Mouse (Mus musculus): ENCODE data around the gene Gigyf2. TPM values are rescaled to one million over a fixed set of nuclear protein-coding genes. Genes with fewer than 3 reads are reported as not detected.
A peak's percentile ranks its signal among the peaks of the same experiment; 100 is the strongest.

Gigyf2 gene
- polyA plus RNA-seq, 1 experiment from 2014 or later, result 55.8 TPM

DNA sequence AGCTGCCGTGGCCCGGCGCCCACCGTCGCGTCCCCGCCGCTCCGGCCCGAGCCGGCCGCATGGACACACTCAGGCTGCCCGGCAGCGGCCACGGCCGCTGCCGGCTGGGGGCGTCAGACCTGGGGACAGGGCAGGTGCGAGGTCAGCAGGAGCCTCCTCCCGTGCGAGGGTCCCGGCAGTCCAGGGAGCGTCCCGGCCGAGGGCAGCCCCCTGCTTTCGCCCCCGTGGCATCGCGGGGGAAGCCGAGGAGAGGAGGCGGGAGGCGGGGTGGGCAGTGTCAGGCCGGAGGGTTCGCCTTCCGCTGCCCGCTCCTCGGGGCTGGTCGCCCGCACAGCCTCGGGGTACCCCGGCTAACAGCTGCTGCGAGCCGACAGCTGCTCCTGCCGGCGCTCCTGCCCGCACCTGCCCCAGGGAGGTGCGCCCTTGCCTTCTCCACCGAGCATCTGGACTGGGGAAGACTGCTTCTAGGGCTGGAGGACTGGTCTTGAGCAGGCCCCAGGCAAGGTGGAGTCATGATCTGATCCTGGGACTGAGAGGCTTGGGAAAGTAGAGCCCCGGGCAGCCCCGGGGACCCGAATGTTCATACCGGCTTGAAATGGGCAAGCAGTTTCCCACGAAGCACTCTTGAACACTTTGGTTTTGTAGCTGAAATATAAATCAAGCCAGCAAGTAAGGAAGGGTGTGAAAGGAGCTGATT, 515 bp downstream of the Gigyf2 start:
- DNase-seq (ENCODE audit: low spot score) (no peak), ATAC-seq (replicated peaks; ENCODE audit: low FRiP score) (no peak; the same call in 1 of the 2 replicates)
- peak overlapping the region; percentile 76 for H3K27ac ChIP-seq (ENCODE audit: low read depth, low read length)
- H3K4me3 ChIP-seq (ENCODE audit: low read depth, low read length), result peak overlapping the region; percentile 99
- H3K36me3 ChIP-seq (ENCODE audit: control insufficient read depth, insufficient read depth, low read length), result no peaks in the 10 kb centered on the region
- H3K9ac ChIP-seq (ENCODE audit: low read length), result peak overlapping the region; percentile 92
- no peaks in the 10 kb centered on the region for H3K27me3 ChIP-seq (ENCODE audit: control insufficient read depth, insufficient read depth, low read length)
- H3K4me2 ChIP-seq (ENCODE audit: low read depth, low read length, severe bottlenecking), result peak overlapping the region; percentile 77
- no peaks in the 10 kb centered on the region for H3K4me1 ChIP-seq (replicated peaks; ENCODE audit: control insufficient read depth, insufficient read depth, low read length)
- H3K9me3 ChIP-seq (ENCODE audit: control insufficient read depth, low read length), result no peaks in the 10 kb centered on the region
- 1% methylated on average over 52 of the region's 53 CpGs for WGBS

DNA sequence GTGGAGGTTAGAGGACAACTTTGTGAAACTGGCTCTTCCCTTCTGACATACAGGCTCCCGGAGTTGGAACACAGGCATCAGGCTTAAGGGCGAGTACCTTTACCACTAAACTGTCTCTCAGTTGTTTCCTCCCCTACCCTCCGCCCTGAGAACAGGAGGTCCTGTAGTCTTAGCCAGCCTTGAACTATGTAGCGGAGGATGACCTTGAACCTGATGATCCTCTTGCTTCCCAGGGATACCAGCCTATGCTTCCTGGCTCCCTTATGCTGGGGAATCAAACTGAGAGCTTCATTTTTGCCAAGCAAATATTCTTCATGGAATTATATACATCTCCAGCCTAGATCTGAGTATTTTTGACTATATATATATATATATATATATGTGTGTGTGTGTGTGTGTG, 5.0 kb downstream of the Gigyf2 start:
- DNase-seq (ENCODE audit: low spot score) (no peak), ATAC-seq (replicated peaks; ENCODE audit: low FRiP score) (no peak)
- Histone ChIP-seq H3K9ac (ENCODE audit: low read length) (no peak overlapping the region), H3K4me1 (replicated peaks; ENCODE audit: control insufficient read depth, insufficient read depth, low read length) (no peaks in the 10 kb centered on the region), H3K9me3 (ENCODE audit: control insufficient read depth, low read length) (no peaks in the 10 kb centered on the region), H3K27me3 (ENCODE audit: control insufficient read depth, insufficient read depth, low read length) (no peaks in the 10 kb centered on the region), H3K4me2 (ENCODE audit: low read depth, low read length, severe bottlenecking) (no peak overlapping the region), H3K36me3 (ENCODE audit: control insufficient read depth, insufficient read depth, low read length) (no peaks in the 10 kb centered on the region; the same call in 1 of the 2 replicates), H3K27ac (ENCODE audit: low read depth, low read length) (no peak overlapping the region), H3K4me3 (ENCODE audit: low read depth, low read length) (no peak overlapping the region)
- WGBS, result 96% methylated on average over 4 of the region's 4 CpGs

DNA sequence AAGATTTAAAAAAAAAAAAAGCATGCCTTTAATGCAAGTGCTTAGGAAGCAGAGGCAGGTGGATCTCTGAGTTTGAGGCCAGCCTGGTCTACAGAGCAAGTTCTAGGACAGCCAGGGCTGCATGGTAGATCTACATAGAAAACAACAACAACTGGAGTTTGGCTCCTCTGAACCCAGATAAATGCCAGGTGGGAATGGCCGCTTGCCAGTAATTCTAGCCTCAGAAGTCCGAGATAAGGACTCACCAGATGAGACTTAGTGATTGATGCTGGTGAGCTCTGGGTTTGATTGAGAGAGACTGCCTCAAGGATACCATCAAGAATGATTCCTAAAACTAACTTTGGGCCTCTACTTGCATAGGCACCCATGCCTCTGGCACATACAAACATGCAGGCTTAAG, 23.8 kb downstream of the Gigyf2 start:
- H3K4me2 ChIP-seq (ENCODE audit: low read depth, low read length, severe bottlenecking), result no peak overlapping the region
- no peaks in the 10 kb centered on the region for H3K27me3 ChIP-seq (ENCODE audit: control insufficient read depth, insufficient read depth, low read length)
- no peaks in the 10 kb centered on the region for H3K9me3 ChIP-seq (ENCODE audit: control insufficient read depth, low read length)
- WGBS, result 96% methylated on average over 2 of the region's 2 CpGs
- no peaks in the 10 kb centered on the region for H3K36me3 ChIP-seq (ENCODE audit: control insufficient read depth, insufficient read depth, low read length)
- no peaks in the 10 kb centered on the region for H3K4me1 ChIP-seq (replicated peaks; ENCODE audit: control insufficient read depth, insufficient read depth, low read length)
- no peak overlapping the region for H3K27ac ChIP-seq (ENCODE audit: low read depth, low read length)
- H3K9ac ChIP-seq (ENCODE audit: low read length), result no peak overlapping the region
- no peak overlapping the region for H3K4me3 ChIP-seq (ENCODE audit: low read depth, low read length)
- DNase-seq (ENCODE audit: low spot score) (no peak), ATAC-seq (replicated peaks; ENCODE audit: low FRiP score) (no peak)

DNA sequence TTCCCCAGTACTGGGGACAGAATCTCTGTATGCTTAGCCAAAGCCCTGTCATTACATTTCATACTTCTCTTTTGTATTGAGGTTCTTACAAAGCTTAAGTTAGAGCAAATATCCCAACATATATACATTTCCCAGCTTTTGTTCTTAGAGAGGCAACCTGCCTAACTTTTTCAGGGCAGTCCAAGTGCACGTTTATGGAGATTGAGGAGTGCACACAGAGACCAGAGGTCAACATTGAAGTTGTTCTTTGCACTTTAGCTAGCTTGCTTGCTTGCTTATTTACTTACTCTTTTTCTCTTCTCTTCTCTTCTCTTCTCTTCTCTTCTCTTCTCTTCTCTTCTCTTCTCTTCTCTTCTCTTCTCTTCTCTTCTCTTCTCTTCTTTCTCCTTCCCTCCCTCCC, 33.5 kb downstream of the Gigyf2 start:
- Histone ChIP-seq H3K36me3 (ENCODE audit: control insufficient read depth, insufficient read depth, low read length) (no peaks in the 10 kb centered on the region), H3K4me1 (replicated peaks; ENCODE audit: control insufficient read depth, insufficient read depth, low read length) (no peaks in the 10 kb centered on the region), H3K9ac (ENCODE audit: low read length) (no peak overlapping the region), H3K9me3 (ENCODE audit: control insufficient read depth, low read length) (no peaks in the 10 kb centered on the region), H3K4me2 (ENCODE audit: low read depth, low read length, severe bottlenecking) (no peak overlapping the region), H3K27ac (ENCODE audit: low read depth, low read length) (no peak overlapping the region), H3K27me3 (ENCODE audit: control insufficient read depth, insufficient read depth, low read length) (no peaks in the 10 kb centered on the region), H3K4me3 (ENCODE audit: low read depth, low read length) (no peak overlapping the region)
- ATAC-seq (replicated peaks; ENCODE audit: low FRiP score) (no peak), DNase-seq (ENCODE audit: low spot score) (no peak)
- 82% methylated on average over 1 of the region's 1 CpGs for WGBS

DNA sequence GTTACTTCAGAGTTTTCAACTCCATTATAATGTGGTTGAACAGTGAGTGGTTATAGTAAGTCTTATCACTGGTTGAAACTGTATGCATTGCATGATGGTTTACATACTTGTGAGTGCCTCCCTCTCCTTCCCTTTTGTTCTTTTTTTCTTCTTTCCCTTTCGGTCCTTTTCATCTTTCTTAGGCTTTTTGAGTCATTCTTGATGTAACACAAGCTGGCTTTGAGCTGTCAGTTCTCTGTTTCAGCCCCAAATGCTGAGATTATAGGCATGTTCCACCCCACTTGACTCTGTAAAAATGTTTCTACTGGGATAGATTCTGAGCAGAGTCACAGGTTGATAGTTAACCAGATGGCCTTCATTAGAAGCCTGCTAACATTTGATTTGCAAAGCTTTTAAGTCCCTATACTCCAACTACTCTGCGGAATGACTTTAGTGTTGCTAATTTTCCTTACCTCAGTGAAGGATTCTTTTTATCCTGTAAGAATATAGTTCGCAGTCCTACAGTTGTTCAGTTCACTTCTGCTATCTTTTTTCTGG, 51.3 kb downstream of the Gigyf2 start:
- Histone ChIP-seq H3K4me3 (ENCODE audit: low read depth, low read length) (no peak overlapping the region), H3K36me3 (ENCODE audit: control insufficient read depth, insufficient read depth, low read length) (no peaks in the 10 kb centered on the region; the same call in 1 of the 2 replicates)
- WGBS, result 93% methylated on average over 3 of the region's 3 CpGs

DNA sequence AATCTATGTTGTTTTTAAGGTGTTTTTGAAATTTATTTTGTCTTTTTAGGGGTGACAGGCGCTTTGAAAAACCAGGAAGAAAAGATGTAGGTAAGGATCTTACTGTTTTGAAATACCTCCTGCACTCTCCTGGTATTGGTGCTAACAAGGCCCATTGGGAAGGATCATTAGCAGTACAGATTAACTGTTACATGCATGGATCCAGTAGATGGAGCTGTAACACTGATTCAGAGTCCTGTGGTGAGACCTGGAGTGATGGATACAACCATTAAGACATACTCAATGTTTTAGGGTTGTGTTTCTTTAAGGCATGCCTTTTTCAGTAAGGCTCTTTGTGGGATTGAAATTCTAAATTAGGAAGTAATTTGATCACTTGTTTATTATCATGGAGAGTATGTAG, 53.1 kb downstream of the Gigyf2 start:
- Histone ChIP-seq H3K4me2 (ENCODE audit: low read depth, low read length, severe bottlenecking) (no peak overlapping the region), H3K27ac (ENCODE audit: low read depth, low read length) (no peak overlapping the region), H3K36me3 (ENCODE audit: control insufficient read depth, insufficient read depth, low read length) (no peaks in the 10 kb centered on the region), H3K27me3 (ENCODE audit: control insufficient read depth, insufficient read depth, low read length) (no peaks in the 10 kb centered on the region), H3K9ac (ENCODE audit: low read length) (no peak overlapping the region), H3K4me1 (replicated peaks; ENCODE audit: control insufficient read depth, insufficient read depth, low read length) (no peaks in the 10 kb centered on the region), H3K4me3 (ENCODE audit: low read depth, low read length) (no peak overlapping the region), H3K9me3 (ENCODE audit: control insufficient read depth, low read length) (no peaks in the 10 kb centered on the region)
- 93% methylated on average over 1 of the region's 1 CpGs for WGBS
- no peak for DNase-seq (ENCODE audit: low spot score)
- no peak for ATAC-seq (replicated peaks; ENCODE audit: low FRiP score)

More for the DNA sequence above, 51.3 kb downstream of the Gigyf2 start:
- Histone ChIP-seq H3K9ac (ENCODE audit: low read length) (no peak overlapping the region), H3K9me3 (ENCODE audit: control insufficient read depth, low read length) (no peaks in the 10 kb centered on the region), H3K4me1 (replicated peaks; ENCODE audit: control insufficient read depth, insufficient read depth, low read length) (no peaks in the 10 kb centered on the region), H3K27ac (ENCODE audit: low read depth, low read length) (no peak overlapping the region), H3K4me2 (ENCODE audit: low read depth, low read length, severe bottlenecking) (no peak overlapping the region), H3K27me3 (ENCODE audit: control insufficient read depth, insufficient read depth, low read length) (no peaks in the 10 kb centered on the region)
- no peak for ATAC-seq (replicated peaks; ENCODE audit: low FRiP score)
- no peak for DNase-seq (ENCODE audit: low spot score)

DNA sequence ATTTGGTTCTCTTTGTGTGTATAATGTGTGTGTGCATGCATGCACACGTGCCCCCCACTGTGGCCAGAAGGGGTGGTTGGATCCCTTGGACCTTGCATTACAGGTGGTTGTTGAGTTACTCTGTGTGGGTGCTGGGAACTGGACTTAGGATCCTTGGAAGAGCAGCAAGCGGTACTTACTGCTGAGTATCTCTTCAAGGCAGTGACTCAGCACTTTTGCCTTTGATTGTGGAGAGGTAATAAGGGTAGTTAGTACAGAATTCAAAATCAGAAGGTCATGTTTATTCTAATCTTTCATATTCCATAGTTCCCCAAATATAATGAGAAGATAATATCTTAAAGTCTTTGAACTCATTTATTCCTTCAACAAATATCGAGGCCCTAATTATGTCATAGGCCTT, 54.4 kb downstream of the Gigyf2 start:
- H3K36me3 ChIP-seq (ENCODE audit: control insufficient read depth, insufficient read depth, low read length), result no peaks in the 10 kb centered on the region

DNA sequence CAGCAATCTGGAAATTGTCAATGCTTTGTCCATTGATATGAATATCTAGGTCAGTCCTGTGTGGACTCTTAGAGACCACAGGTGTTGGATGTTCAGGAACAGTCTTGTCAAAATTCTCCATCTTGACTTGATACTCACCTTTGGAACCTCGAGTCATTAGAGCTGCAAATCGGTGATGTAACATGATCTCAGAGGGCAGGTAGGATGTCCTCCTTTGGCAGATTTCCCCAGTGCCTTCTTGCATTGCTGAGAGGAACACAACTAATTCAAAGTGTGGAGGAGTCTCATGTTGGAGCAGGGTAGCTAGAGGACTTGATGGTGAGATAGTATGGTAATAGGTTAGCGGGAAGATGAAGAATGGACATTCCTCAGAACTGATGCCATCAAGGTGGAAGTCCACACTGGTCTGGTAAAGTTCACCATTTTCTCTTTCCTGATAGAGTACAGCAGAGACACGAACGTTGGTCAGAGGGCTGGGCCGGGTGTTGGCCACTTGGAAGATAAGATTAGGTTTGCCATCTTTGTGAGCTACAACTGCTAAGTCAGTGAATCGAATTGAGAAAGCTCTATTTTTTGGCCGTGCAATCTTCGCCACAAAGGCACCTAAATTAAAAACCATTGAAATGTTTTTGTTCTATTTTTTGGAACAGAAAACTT, 59.8 kb downstream of the Gigyf2 start:
- no peaks in the 10 kb centered on the region for H3K4me1 ChIP-seq (replicated peaks; ENCODE audit: control insufficient read depth, insufficient read depth, low read length)
- no peaks in the 10 kb centered on the region for H3K27me3 ChIP-seq (ENCODE audit: control insufficient read depth, insufficient read depth, low read length)
- H3K36me3 ChIP-seq (ENCODE audit: control insufficient read depth, insufficient read depth, low read length), result no peaks in the 10 kb centered on the region
- H3K4me2 ChIP-seq (ENCODE audit: low read depth, low read length, severe bottlenecking), result no peak overlapping the region
- no peak overlapping the region for H3K27ac ChIP-seq (ENCODE audit: low read depth, low read length)
- H3K4me3 ChIP-seq (ENCODE audit: low read depth, low read length), result no peak overlapping the region
- 93% methylated on average over 9 of the region's 9 CpGs for WGBS
- H3K9me3 ChIP-seq (ENCODE audit: control insufficient read depth, low read length), result no peaks in the 10 kb centered on the region
- no peak overlapping the region for H3K9ac ChIP-seq (ENCODE audit: low read length)
- ATAC-seq (replicated peaks; ENCODE audit: low FRiP score), result no peak
- no peak for DNase-seq (ENCODE audit: low spot score)

More for the DNA sequence above, 54.4 kb downstream of the Gigyf2 start:
- Histone ChIP-seq H3K4me1 (replicated peaks; ENCODE audit: control insufficient read depth, insufficient read depth, low read length) (no peaks in the 10 kb centered on the region), H3K4me2 (ENCODE audit: low read depth, low read length, severe bottlenecking) (no peak overlapping the region), H3K27ac (ENCODE audit: low read depth, low read length) (no peak overlapping the region), H3K4me3 (ENCODE audit: low read depth, low read length) (no peak overlapping the region), H3K9me3 (ENCODE audit: control insufficient read depth, low read length) (no peaks in the 10 kb centered on the region), H3K27me3 (ENCODE audit: control insufficient read depth, insufficient read depth, low read length) (no peaks in the 10 kb centered on the region), H3K9ac (ENCODE audit: low read length) (no peak overlapping the region)
- WGBS, result 95% methylated on average over 3 of the region's 3 CpGs
- DNase-seq (ENCODE audit: low spot score) (no peak), ATAC-seq (replicated peaks; ENCODE audit: low FRiP score) (no peak)

Measured in forebrain, embryonic 11.5 days (tissue).